Mouse (Mus musculus) embryonic facial prominence, embryonic 14.5 days (tissue): Measurements from ENCODE around the gene Ror1. TPM values are rescaled to one million over a fixed set of nuclear protein-coding genes. Genes with fewer than 3 reads are reported as not detected.

Experiments used
- ATAC-seq: fragments of 200-750 bp; cut with Nextera tagmentation; 2 replicates; pipeline ENCODE4 v1.8.0; 2017; ENCODE audit warnings: low read depth, moderate number of reproducible peaks, moderate TSS enrichment
- DNase-seq: peaks from one replicate; pipeline ENCODE4 v3.0.0-alpha.2; 2015; ENCODE audit warnings: low spot score
- H3K27ac ChIP-seq: fragments of 300-500 bp; sonication (generic); replicated peaks from 2 replicates; pipeline ENCODE4 v1.5.1; 2014; ENCODE audit warnings: low read depth, mild to moderate bottlenecking, low read length, moderate library complexity
- H3K27me3 ChIP-seq: fragments of 300-500 bp; sonication (generic); replicated peaks from 2 replicates; pipeline ENCODE4 v1.6.1; 2014; ENCODE audit warnings: low read length; ENCODE audit not compliant: control insufficient read depth, insufficient read depth
- H3K36me3 ChIP-seq: fragments of 300-500 bp; sonication (generic); 2 replicates; pipeline ENCODE4 v1.6.1; 2014; ENCODE audit warnings: low read length, mixed read lengths; ENCODE audit not compliant: control insufficient read depth, insufficient read depth
- H3K4me1 ChIP-seq: fragments of 300-500 bp; sonication (generic); 2 replicates; pipeline ENCODE4 v1.6.1; 2014; ENCODE audit warnings: antibody characterized with exemption, low read length; ENCODE audit not compliant: control insufficient read depth, insufficient read depth
- H3K4me2 ChIP-seq: fragments of 300-500 bp; sonication (generic); 2 replicates; pipeline ENCODE4 v1.6.1; 2014; ENCODE audit warnings: low read depth, mild to moderate bottlenecking, low read length, moderate library complexity, mixed read lengths
- H3K4me3 ChIP-seq: fragments of 300-500 bp; sonication (generic); 2 replicates; pipeline ENCODE4 v1.5.1; 2014; ENCODE audit warnings: low read depth, mild to moderate bottlenecking, low read length
- H3K9ac ChIP-seq: fragments of 300-500 bp; sonication (generic); 2 replicates; pipeline ENCODE4 v1.6.1; 2014; ENCODE audit warnings: low read depth, mild to moderate bottlenecking, low read length, moderate library complexity, mixed read lengths
- H3K9me3 ChIP-seq: fragments of 300-500 bp; sonication (generic); 2 replicates; pipeline ENCODE4 v1.6.1; 2016; ENCODE audit warnings: low read length; ENCODE audit not compliant: control insufficient read depth
- WGBS: fragments of 180-500 bp; shearing (Covaris S2); extraction: QIAGEN DNeasy Blood & Tissue Kit; methylation state at CpG from one replicate; pipeline ENCODE4 v1.1.7; 2014; 5-methylcytosine and 5-hydroxymethylcytosine counted together
- polyA plus RNA-seq: library from polyadenylated mRNA; unstranded; fragments of >200 nt; fragmentation: Nextera tagmentation; extraction: Ambion mirVana; gene quantifications from 2 replicates; pipeline ENCODE4 v1.2.1, GENCODE M21; 2014

Gene Ror1
- polyA plus RNA-seq, 1 experiment from 2014 or later = 10.2 TPM

DNA sequence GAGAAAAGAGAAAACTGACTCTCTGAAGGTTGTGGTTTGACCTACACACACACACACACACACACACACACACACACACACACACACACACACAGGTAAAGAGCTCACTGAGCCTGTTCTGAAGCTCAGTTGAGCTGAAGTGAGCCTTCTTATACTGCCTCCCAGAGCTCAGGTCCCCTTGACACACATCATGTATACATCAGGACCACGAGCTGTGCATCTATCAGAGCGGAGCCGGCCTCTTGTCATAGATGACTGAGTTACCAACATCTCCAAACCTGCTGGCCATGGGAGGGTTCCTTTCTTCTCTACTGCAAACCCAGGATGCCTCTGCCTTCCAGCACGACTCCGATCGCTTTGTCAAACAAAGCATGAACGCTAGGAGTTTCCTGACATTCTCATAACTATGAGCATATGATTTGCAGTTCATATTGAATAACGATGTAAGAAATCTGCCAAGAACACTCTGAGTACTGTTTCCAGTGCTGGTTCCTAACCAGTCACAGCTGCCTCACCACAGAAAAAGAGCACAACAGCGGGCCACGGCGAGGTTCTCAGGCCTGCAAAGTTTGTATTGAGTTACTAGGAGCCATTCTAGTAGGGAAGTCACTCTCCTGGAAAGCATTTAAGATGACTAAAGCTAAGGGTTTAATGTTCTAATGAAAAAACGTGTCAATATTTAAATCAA is 297.9 kb downstream of the Ror1 start:
- Histone ChIP-seq H3K4me1 (peaks cover 20% of the 10 kb centered on the region), H3K9me3 (no peaks in the 10 kb centered on the region), H3K9ac (no peak overlapping the region), H3K4me2 (peak overlapping the region; percentile 3; the same call in 1 of the 2 replicates), H3K27me3 (no peaks in the 10 kb centered on the region), H3K27ac (peak overlapping the region; percentile 73), H3K36me3 (no peaks in the 10 kb centered on the region), H3K4me3 (no peak overlapping the region)
- peak; percentile 75 for ATAC-seq
- 35% methylated on average over 12 of the region's 12 CpGs for WGBS
- peak; percentile 90 for DNase-seq

DNA sequence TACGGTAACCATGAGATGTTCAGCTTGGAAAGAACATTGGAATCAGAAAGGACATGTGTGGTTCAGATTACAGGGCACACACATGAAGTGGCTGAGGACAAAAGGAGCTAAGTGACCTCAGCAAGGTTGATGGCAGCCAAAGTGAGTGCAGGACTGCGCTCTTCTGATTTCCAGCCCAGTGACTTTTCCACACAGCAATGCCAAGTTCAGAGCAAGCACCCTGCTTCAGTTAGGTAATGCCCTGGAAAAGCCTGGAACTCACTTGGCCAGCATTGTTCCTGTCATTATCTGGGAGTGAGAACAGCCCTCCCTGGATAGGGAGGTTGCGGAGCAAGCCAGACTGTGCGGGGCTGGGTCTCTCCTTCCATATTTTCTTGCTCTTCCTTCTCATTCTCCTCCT is 299.8 kb downstream of the Ror1 start:
- no peak overlapping the region for H3K27ac ChIP-seq
- WGBS = 82% methylated on average over 4 of the region's 4 CpGs
- no peak for ATAC-seq

DNA sequence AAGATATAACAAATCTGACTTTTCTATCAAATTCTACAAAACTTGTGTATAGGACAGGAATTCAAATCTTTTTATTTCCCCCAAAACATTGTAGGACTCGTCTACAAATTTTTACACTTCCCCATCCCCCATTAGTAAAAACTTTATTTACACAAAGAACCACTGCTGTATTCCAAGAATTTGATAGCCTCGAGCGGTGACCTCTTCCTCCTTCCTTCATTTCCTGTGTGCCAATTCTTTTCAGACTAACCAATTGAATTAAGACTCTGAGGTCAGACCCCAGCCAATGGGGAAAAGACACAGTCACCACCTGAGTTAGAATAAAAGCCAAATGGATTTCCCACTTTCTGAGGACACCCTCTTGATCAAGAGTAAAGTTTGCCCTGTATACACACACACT is 302.5 kb downstream of the Ror1 start:
- Histone ChIP-seq H3K27ac (no peak overlapping the region), H3K27me3 (no peaks in the 10 kb centered on the region), H3K9me3 (no peaks in the 10 kb centered on the region), H3K4me3 (no peak overlapping the region), H3K36me3 (no peaks in the 10 kb centered on the region), H3K9ac (no peak overlapping the region), H3K4me1 (peaks cover 29% of the 10 kb centered on the region), H3K4me2 (no peak overlapping the region)
- ATAC-seq = no peak
- DNase-seq = no peak
- whole genome bisulfite sequencing = 38% methylated on average over 3 of the region's 3 CpGs

More for the DNA sequence above, 299.8 kb downstream of the Ror1 start:
- Histone ChIP-seq H3K36me3 (no peaks in the 10 kb centered on the region), H3K9me3 (no peaks in the 10 kb centered on the region), H3K27me3 (no peaks in the 10 kb centered on the region), H3K4me2 (no peak overlapping the region), H3K9ac (no peak overlapping the region), H3K4me3 (no peak overlapping the region), H3K4me1 (peaks cover 20% of the 10 kb centered on the region)
- no peak for DNase-seq

DNA sequence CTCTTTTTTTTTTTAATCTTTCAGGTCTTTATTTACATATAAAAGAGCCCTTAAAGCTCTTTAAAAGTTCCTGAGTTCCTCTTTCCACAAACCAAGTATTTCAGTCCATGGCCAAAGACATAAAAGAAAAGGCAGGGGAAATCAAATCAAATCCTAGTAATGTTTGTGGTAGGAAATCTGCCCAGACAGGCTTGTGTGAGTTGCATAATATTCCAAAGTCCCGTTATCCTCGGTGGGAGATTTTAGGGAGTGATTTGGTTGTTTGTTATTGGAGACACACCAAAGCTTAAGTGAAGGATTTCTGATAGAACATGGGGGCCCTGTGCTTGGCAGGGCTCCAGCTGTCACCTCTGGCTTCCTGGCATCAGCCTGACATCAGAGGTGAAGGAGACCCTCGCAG is 305.5 kb downstream of the Ror1 start:
- H3K27me3 ChIP-seq = no peaks in the 10 kb centered on the region
- H3K27ac ChIP-seq = no peak overlapping the region; the same call in 1 of the 2 replicates
- no peak for ATAC-seq
- H3K9ac ChIP-seq = no peak overlapping the region
- 41% methylated on average over 3 of the region's 3 CpGs for WGBS
- peaks cover 10% of the 10 kb centered on the region; the same call in 1 of the 2 replicates for H3K4me1 ChIP-seq
- no peak for DNase-seq
- H3K9me3 ChIP-seq = no peaks in the 10 kb centered on the region
- no peaks in the 10 kb centered on the region for H3K36me3 ChIP-seq
- no peak overlapping the region for H3K4me3 ChIP-seq
- no peak overlapping the region for H3K4me2 ChIP-seq

DNA sequence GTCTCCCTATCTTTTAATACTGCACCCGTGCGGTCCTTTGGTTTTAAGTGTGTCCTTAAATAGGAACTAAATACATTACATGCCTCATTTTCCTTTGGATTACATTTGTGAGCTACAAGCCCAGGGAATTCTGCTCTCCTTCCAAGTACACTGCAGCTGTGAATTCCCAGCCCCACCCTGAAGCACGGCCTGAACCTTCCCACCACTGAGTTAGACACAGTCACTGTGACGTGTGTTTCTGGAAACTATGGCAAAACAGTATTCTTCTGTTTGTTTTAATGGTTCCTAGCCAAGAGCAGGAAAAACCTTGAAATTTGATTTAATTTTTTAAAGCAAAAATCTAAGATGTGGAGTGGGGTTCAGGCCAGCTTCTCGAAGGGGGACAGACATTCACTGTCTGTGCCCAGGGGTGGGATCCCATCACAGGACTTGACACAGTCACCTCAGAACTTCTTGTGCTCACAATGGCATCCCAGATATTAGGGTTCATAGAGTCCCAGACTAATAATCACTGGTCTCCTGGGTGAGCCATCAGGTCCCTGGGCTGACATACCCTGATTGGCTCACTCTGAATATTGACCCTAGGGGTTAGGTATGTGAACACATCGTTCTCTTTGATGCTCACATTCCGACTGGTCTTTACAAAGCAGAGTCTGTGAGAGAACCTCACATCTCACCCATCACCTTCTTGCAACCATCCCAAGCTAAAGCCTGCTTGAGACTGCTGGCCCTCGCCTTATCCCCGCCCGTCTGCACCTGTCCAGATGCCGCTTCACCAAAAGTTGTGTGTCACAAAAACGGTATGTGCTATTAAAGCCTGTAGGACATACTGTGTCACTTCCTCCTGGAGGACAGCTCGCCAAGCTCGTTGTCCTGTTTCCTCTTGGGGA is 306.2 kb downstream of the Ror1 start:
- Histone ChIP-seq H3K36me3 (no peaks in the 10 kb centered on the region), H3K27me3 (no peaks in the 10 kb centered on the region), H3K4me1 (peaks cover 10% of the 10 kb centered on the region; the same call in 1 of the 2 replicates), H3K27ac (no peak overlapping the region; the same call in 1 of the 2 replicates), H3K4me3 (no peak overlapping the region), H3K4me2 (no peak overlapping the region), H3K9me3 (no peaks in the 10 kb centered on the region), H3K9ac (no peak overlapping the region)
- 61% methylated on average over 14 of the region's 14 CpGs for WGBS
- DNase-seq (peak; percentile 88), ATAC-seq (peak; percentile 87)

DNA sequence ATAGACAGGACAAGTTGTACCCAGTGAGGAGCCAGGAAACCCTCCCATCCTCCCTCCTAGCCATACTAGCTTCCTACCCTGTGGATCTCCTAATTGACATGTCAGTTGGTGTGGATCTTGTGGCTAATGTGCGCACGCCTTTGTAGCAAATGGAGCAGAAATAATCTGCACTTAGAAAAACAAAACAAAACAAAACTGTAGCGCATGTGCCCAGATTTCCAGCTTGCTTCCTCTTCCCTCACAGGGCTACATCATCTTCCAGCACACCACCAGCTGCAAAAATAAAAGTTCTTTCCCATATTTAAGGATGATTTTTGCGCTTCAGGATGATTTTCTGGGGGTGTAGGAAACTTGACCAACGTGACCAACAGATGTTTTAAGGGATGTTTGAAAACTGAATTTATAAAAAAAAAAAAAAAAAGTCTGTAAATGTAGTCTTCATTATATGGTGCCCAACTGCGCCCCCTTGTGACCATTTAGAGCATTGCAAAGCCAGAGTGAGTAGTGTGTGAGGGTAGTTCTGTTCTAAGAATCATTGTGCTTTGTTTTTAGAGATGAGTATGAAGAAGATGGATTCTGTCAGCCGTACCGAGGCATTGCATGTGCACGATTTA is 311.8 kb downstream of the Ror1 start:
- peak; percentile 54; the same call in 1 of the 2 replicates for ATAC-seq
- H3K9me3 ChIP-seq = 0 out of 2 replicates have a peak, but pooled peaks cover 3% of the 10 kb centered on the region
- H3K4me1 ChIP-seq = no peaks in the 10 kb centered on the region
- peak overlapping the region; percentile 22 for H3K4me2 ChIP-seq
- peak; percentile 76 for DNase-seq
- no peaks in the 10 kb centered on the region for H3K27me3 ChIP-seq
- no peak overlapping the region for H3K9ac ChIP-seq
- peak overlapping the region; percentile 53; the same call in 1 of the 2 replicates for H3K27ac ChIP-seq
- H3K36me3 ChIP-seq = peaks cover 14% of the 10 kb centered on the region; the same call in 1 of the 2 replicates
- WGBS = 19% methylated on average over 9 of the region's 9 CpGs
- no peak overlapping the region for H3K4me3 ChIP-seq

DNA sequence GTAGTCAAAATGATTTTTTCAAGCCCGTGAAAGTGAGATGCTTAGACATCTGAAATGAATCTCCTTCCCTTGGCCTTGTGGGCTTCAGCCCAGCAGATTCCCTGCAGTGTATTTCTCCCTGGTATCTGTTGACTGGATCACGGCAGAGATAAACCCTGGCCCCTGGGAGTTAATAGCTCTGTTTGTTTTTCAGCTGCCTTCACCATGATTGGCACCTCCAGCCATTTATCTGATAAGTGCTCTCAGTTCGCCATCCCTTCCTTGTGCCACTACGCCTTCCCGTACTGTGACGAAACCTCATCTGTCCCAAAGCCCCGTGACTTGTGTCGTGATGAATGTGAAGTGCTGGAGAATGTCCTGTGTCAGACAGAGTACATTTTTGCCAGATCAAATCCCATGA is 313.9 kb downstream of the Ror1 start:
- H3K9me3 ChIP-seq = 0 out of 2 replicates have a peak, but pooled peaks cover 3% of the 10 kb centered on the region
- WGBS = 52% methylated on average over 8 of the region's 8 CpGs

DNA sequence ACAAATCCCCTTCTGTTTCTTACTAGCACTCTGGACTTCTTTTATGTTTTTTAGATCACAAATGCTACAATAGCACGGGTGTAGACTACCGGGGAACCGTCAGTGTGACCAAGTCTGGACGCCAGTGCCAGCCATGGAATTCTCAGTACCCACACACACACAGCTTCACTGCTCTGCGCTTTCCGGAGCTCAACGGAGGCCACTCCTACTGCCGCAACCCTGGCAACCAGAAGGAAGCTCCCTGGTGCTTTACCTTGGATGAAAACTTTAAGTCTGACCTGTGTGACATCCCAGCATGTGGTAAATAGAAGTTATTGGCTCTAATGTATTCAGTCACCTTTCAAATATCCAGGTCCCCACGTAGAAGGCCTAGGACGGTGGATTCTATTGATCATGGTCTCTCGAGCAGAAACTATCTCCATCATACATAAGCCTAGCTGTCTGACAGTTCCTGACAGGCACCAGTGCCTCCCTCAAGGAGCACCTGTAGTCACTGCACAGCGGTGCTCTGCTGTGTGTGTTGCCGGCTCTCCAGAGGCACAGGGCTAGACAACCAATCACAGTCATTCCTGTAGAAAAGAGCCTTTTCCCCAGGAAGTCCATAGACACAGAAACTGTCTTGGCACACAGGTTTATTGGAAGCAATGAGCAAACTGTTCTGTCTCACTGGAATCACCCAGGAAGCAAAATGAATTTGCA is 316.4 kb downstream of the Ror1 start:
- H3K27me3 ChIP-seq = no peaks in the 10 kb centered on the region
- H3K9ac ChIP-seq = no peak overlapping the region
- ATAC-seq = 0 out of 2 replicates have a peak, but pooled peaks have one; percentile 35
- no peaks in the 10 kb centered on the region for H3K4me1 ChIP-seq
- H3K27ac ChIP-seq = no peak overlapping the region
- H3K36me3 ChIP-seq = peaks cover 14% of the 10 kb centered on the region; the same call in 1 of the 2 replicates
- WGBS = 56% methylated on average over 13 of the region's 13 CpGs
- H3K9me3 ChIP-seq = 0 out of 2 replicates have a peak, but pooled peaks cover 3% of the 10 kb centered on the region
- no peak overlapping the region for H3K4me2 ChIP-seq
- no peak for DNase-seq
- no peak overlapping the region for H3K4me3 ChIP-seq

More for the DNA sequence above, 313.9 kb downstream of the Ror1 start:
- ATAC-seq (no peak), DNase-seq (no peak)
- Histone ChIP-seq H3K4me1 (no peaks in the 10 kb centered on the region), H3K36me3 (peaks cover 14% of the 10 kb centered on the region; the same call in 1 of the 2 replicates), H3K27me3 (no peaks in the 10 kb centered on the region), H3K27ac (no peak overlapping the region), H3K9ac (no peak overlapping the region), H3K4me2 (no peak overlapping the region), H3K4me3 (no peak overlapping the region)
